Mouse (Mus musculus) CH12.LX (cell line): ENCODE results near the gene Gp6. TPM values are rescaled to one million over a fixed set of nuclear protein-coding genes. Genes with fewer than 3 reads are reported as not detected.

ENCODE experiments used
- DNase-seq: peaks from one replicate; pipeline ENCODE4 v3.0.0-alpha.2; 2013; ENCODE audit errors: extremely low read depth
- H3K27ac ChIP-seq: 2 replicates; pipeline ENCODE4 v1.5.1; 2012; ENCODE audit warnings: low read depth, mild to moderate bottlenecking, control low read depth, moderate library complexity; ENCODE audit not compliant: insufficient read depth
- H3K27me3 ChIP-seq: replicated peaks from 2 replicates; pipeline ENCODE3; 2012; ENCODE audit warnings: inconsistent platforms
- H3K36me3 ChIP-seq, 2 experiments: replicated peaks in 1 of 2; 2 replicates each; pipeline versions ENCODE3 to v1.6.1; 2012; ENCODE audit warnings: inconsistent platforms in 1 of 2, low read length in 1 of 2, mild to moderate bottlenecking in 1 of 2, mixed read lengths in 1 of 2, moderate library complexity in 1 of 2; ENCODE audit not compliant: control insufficient read depth in 1 of 2, insufficient read depth in 1 of 2
- H3K4me1 ChIP-seq, 2 experiments: 2 replicates each; pipeline ENCODE4 v1.6.1; 2012; ENCODE audit warnings: inconsistent platforms in 1 of 2, moderate library complexity in 1 of 2; ENCODE audit not compliant: insufficient read depth in 2 of 2, control insufficient read depth in 1 of 2
- H3K4me2 ChIP-seq: 2 replicates; pipeline ENCODE4 v1.6.1; 2012; ENCODE audit warnings: low read depth, mild to moderate bottlenecking, control low read depth; ENCODE audit not compliant: poor library complexity, insufficient read depth, severe bottlenecking
- H3K4me3 ChIP-seq, 3 experiments: fragments of 150-350 bp in 1 of 3; sonication (generic) in 1 of 3; replicated peaks in 1 of 3; 2 replicates each; pipeline versions ENCODE3 to v1.5.1; 2011 to 2012; ENCODE audit warnings: low read depth in 2 of 3, low read length in 2 of 3, mild to moderate bottlenecking in 2 of 3, moderate library complexity in 2 of 3, control low read depth in 1 of 3, improper control_type of control experiment in 1 of 3, inconsistent platforms in 1 of 3, mixed read lengths in 1 of 3; ENCODE audit not compliant: poor library complexity in 1 of 3
- H3K79me2 ChIP-seq: replicated peaks from 2 replicates; pipeline ENCODE4 v1.6.1; 2012; ENCODE audit warnings: mild to moderate bottlenecking, moderate library complexity; ENCODE audit not compliant: control insufficient read depth, poor library complexity, insufficient read depth, severe bottlenecking; ENCODE audit errors: extremely low read depth
- H3K9ac ChIP-seq: 2 replicates; pipeline ENCODE4 v1.6.1; 2012; ENCODE audit warnings: low read depth, mild to moderate bottlenecking, control low read depth, moderate library complexity; ENCODE audit not compliant: insufficient read depth
- H3K9me3 ChIP-seq: replicated peaks from 2 replicates; pipeline ENCODE3; 2012; ENCODE audit warnings: low read length, inconsistent platforms, mixed read lengths
- CHD1 ChIP-seq: IDR thresholded peaks from 2 replicates; pipeline ENCODE4 v1.6.1; 2012; ENCODE audit warnings: low read depth, low read length, improper control_type of control experiment, inconsistent platforms
- CTCF ChIP-seq, 2 experiments: IDR thresholded peaks in 1 of 2; conservative IDR thresholded peaks in 1 of 2; 2 replicates each; pipeline ENCODE4 v1.5.1; 2011 to 2012; ENCODE audit warnings: low read depth in 2 of 2, low read length in 2 of 2, improper control_type of control experiment in 1 of 2, inconsistent platforms in 1 of 2, mild to moderate bottlenecking in 1 of 2, moderate library complexity in 1 of 2
- ELF1 ChIP-seq: IDR thresholded peaks from 2 replicates; pipeline ENCODE4 v1.6.1; 2014; ENCODE audit warnings: low read depth, mild to moderate bottlenecking, inconsistent platforms, low read length, improper control_type of control experiment
- EP300 ChIP-seq: IDR thresholded peaks from 2 replicates; pipeline ENCODE4 v1.6.1; 2011; ENCODE audit warnings: low read length, improper control_type of control experiment
- ETS1 ChIP-seq: conservative IDR thresholded peaks from 2 replicates; pipeline ENCODE4 v1.6.1; 2012; ENCODE audit warnings: low read depth, mild to moderate bottlenecking, inconsistent platforms, low read length, improper control_type of control experiment, moderate library complexity
- GABPA ChIP-seq: IDR thresholded peaks from 2 replicates; pipeline ENCODE4 v1.6.1; 2012; ENCODE audit warnings: low read depth, low read length, improper control_type of control experiment, inconsistent platforms; ENCODE audit not compliant: insufficient replicate concordance
- HCFC1 ChIP-seq: IDR thresholded peaks from 2 replicates; pipeline ENCODE4 v1.6.1; 2012; ENCODE audit warnings: low read depth, mild to moderate bottlenecking, inconsistent platforms, low read length, improper control_type of control experiment
- KAT2A ChIP-seq: IDR thresholded peaks from 2 replicates; pipeline ENCODE4 v1.6.1; 2012; ENCODE audit warnings: low read length, improper control_type of control experiment, inconsistent platforms; ENCODE audit not compliant: insufficient replicate concordance
- MAZ ChIP-seq: IDR thresholded peaks from 2 replicates; pipeline ENCODE4 v1.6.1; 2012; ENCODE audit warnings: low read depth, mild to moderate bottlenecking, inconsistent platforms, low read length, improper control_type of control experiment, moderate library complexity
- NELFE ChIP-seq: IDR thresholded peaks from 2 replicates; pipeline ENCODE4 v1.6.1; 2011; ENCODE audit warnings: low read depth, low read length, improper control_type of control experiment
- POLR2A ChIP-seq: IDR thresholded peaks from 2 replicates; pipeline ENCODE4 v1.6.1; 2011; ENCODE audit warnings: low read depth, mild to moderate bottlenecking, improper control_type of control experiment, low read length
- POLR2AphosphoS2 ChIP-seq: IDR thresholded peaks from 2 replicates; pipeline ENCODE4 v1.6.1; 2011; ENCODE audit warnings: low read depth, low read length, improper control_type of control experiment
- RAD21 ChIP-seq: IDR thresholded peaks from 2 replicates; pipeline ENCODE4 v1.6.1; 2011; ENCODE audit warnings: low read depth, mild to moderate bottlenecking, low read length, improper control_type of control experiment, moderate library complexity
- RCOR1 ChIP-seq: conservative IDR thresholded peaks from 2 replicates; pipeline ENCODE4 v1.6.1; 2012; ENCODE audit warnings: low read depth, mild to moderate bottlenecking, inconsistent platforms, low read length, improper control_type of control experiment
- USF2 ChIP-seq: conservative IDR thresholded peaks from 2 replicates; pipeline ENCODE4 v1.6.1; 2011; ENCODE audit warnings: low read depth, low read length, improper control_type of control experiment
- ZC3H11A ChIP-seq: IDR thresholded peaks from 2 replicates; pipeline ENCODE4 v1.6.1; 2012; ENCODE audit warnings: low read depth, mild to moderate bottlenecking, inconsistent platforms, low read length, improper control_type of control experiment
- ZKSCAN1 ChIP-seq: IDR thresholded peaks from 2 replicates; pipeline ENCODE4 v1.6.1; 2012; ENCODE audit warnings: low read depth, inconsistent platforms, low read length, improper control_type of control experiment, borderline replicate concordance
- ZMIZ1 ChIP-seq: IDR thresholded peaks from 2 replicates; pipeline ENCODE4 v1.6.1; 2012; ENCODE audit warnings: low read depth, mild to moderate bottlenecking, inconsistent platforms, low read length, improper control_type of control experiment
- ZNF384 ChIP-seq: IDR thresholded peaks from 2 replicates; pipeline ENCODE4 v1.6.1; 2012; ENCODE audit warnings: low read depth, low read length, improper control_type of control experiment, inconsistent platforms
- dilution Hi-C: fragments of 300-500 bp; cut with MboI; formaldehyde crosslinking; loops from 2 replicates; pipeline ENCODE4 v1.14.3; 2020; ENCODE audit warnings: low sequenced_read_pairs; ENCODE audit not compliant: extremely low pct_unique_long_range_greater_than_20kb, extremely low pct_ligation_motif_present
- in situ Hi-C: fragments of 300-500 bp; cut with MboI; formaldehyde crosslinking; loops from 3 replicates; pipeline ENCODE4 v1.14.3; 2019; ENCODE audit warnings: low sequenced_read_pairs, low pct_ligation_motif_present, low pct_unique_long_range_greater_than_20kb, mixed read lengths
- polyA plus RNA-seq: library from polyadenylated mRNA; unstranded; fragments of >175 nt; gene quantifications from 2 replicates; pipeline ENCODE4 v1.2.1, GENCODE M21; 2012; ENCODE audit warnings: low read depth; ENCODE audit not compliant: insufficient read length
- total RNA-seq, 2 experiments: library from RNA; depleted of rRNA; stranded (reverse); fragments of 300-350 nt in 1 of 2; fragments of >200 nt in 1 of 2; gene quantifications; 2 replicates each; pipeline ENCODE4 v1.2.3; 2012 to 2014

Gp6 gene
- 0.17 and 0.55 TPM in 2 replicates for total RNA-seq (2012; rRNA removed)
- total RNA-seq (2014; rRNA removed) = 1.6 and 2.0 TPM in 2 replicates
- polyA plus RNA-seq = 0.60 and 0.64 TPM in 2 replicates

DNA sequence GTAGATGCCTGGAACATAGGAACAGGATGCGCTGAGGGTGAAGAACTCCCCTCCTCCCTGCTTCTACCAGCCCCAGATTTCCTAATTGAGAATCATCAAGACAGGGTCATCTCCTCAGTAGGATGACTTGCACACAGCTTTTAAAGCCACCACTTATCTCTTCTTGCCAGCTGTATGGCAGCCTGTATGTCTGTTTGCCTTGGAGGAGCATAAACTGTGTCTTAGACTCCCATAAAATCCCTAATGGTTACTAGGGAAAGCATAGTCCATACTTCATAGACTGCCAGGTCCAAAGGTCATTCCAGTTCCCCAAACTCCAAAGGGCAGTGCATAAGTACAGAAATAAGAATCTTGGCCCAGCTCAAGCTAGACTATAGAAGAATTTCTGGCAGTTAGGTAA is at the start of gene Gp6:
Gene Gp6 (minus strand): TSS at position 15 of the 400 bp plus-strand sequence.
- Histone ChIP-seq H3K9ac (no peak within 1 kb of the TSS), H3K4me2 (no peak within 1 kb of the TSS), H3K4me3 (no peak within 1 kb of the TSS), H3K9me3 (no peaks in the 10 kb centered on the region), H3K27me3 (no peaks in the 10 kb centered on the region), H3K4me1 (no peaks in the 10 kb centered on the region), H3K36me3 (no peaks in the 10 kb centered on the region), H3K79me2 (no peaks in the 10 kb centered on the region), H3K27ac (no peak within 1 kb of the TSS)
- no peak for DNase-seq
- TF ChIP-seq GABPA (no peak), CHD1 (no peak), MAZ (no peak), KAT2A (no peak), ZKSCAN1 (no peak), HCFC1 (no peak), POLR2A (no peak), EP300 (no peak), USF2 (no peak), POLR2AphosphoS2 (no peak), RAD21 (no peak), ZC3H11A (no peak), NELFE (no peak), ZMIZ1 (no peak), ETS1 (no peak), ZNF384 (no peak), ELF1 (no peak)
- dilution Hi-C loops (no loop called here), in situ Hi-C loops (no loop called here)

- H3K27me3 ChIP-seq = no peaks in the 10 kb centered on the region
- TF ChIP-seq ELF1 (no peak), RCOR1 (no peak), CTCF (conservative IDR thresholded peaks at IDR 0.05 in 1 of 2, IDR thresholded peaks at IDR 0.05 in 1 of 2; ENCODE audit: low read depth in 2 of 2, low read length in 2 of 2) (peak in 1 of 2 experiments; percentile 45; a peak in 2 of 4 replicates)
- H3K4me2 ChIP-seq = no peak overlapping the region
- H3K9me3 ChIP-seq = peaks cover 5% of the 10 kb centered on the region
- peaks cover 20 to 32% of the 10 kb centered on the region in 2 experiments for H3K36me3 ChIP-seq
- H3K9ac ChIP-seq = no peak overlapping the region
- H3K79me2 ChIP-seq = no peaks in the 10 kb centered on the region
- in situ Hi-C loops (no loop called here), dilution Hi-C loops (no loop called here)
- peaks cover 0 to 15% of the 10 kb centered on the region in 2 experiments; a peak in 3 of 4 replicates for H3K4me1 ChIP-seq
- no peak overlapping the region for H3K4me3 ChIP-seq
- DNase-seq = no peak
- no peak overlapping the region for H3K27ac ChIP-seq
Observed at GRCm38 (mm10) chr7:4447138-4447537, 49.6 kb upstream of the Gp6 start.
